ENCODE assay signal across 8 mouse cellular contexts in genomic region chr5:137746282-137746850, GRCm38 (mm10). TPM values are rescaled to one million over a fixed set of nuclear protein-coding genes. Genes with fewer than 3 reads are reported as not detected.
DNase-seq lines count a peak whose midpoint lies in the region; ATAC-seq lines count a peak whose summit lies in the region.

No protein-coding gene starts in this region.

- no peaks in the 10 kb centered on the region for H3K9me3 ChIP-seq in embryonic facial prominence, embryonic 13.5 days
- no peaks in the 10 kb centered on the region for H3K9me3 ChIP-seq in heart, embryonic 15.5 days (replicated peaks)

- peak overlapping the region; percentile 90 for H3K9ac ChIP-seq in embryonic facial prominence, embryonic 13.5 days
- peak overlapping the region; percentile 91 for H3K9ac ChIP-seq in heart, embryonic 15.5 days

- H3K27ac ChIP-seq in embryonic facial prominence, embryonic 13.5 days, result peak overlapping the region; percentile 98
- H3K27ac ChIP-seq in heart, embryonic 15.5 days, result peak overlapping the region; percentile 98

- peaks cover 13% of the 10 kb centered on the region for H3K36me3 ChIP-seq in embryonic facial prominence, embryonic 13.5 days
- H3K36me3 ChIP-seq in heart, embryonic 15.5 days, result no peaks in the 10 kb centered on the region

- ATAC-seq in embryonic facial prominence, embryonic 13.5 days (ENCODE audit: insufficient number of reproducible peaks, insufficient read depth, low FRiP score, low TSS enrichment, low read depth), result no peak
- peak; percentile 38 for ATAC-seq in heart, embryonic 15.5 days (replicated peaks; ENCODE audit: insufficient number of reproducible peaks, insufficient read depth, low FRiP score, low read depth)
- peak; percentile 28 for ATAC-seq in megakaryocyte-erythroid progenitor cell, adult 5-6 weeks (replicated peaks; ENCODE audit: low FRiP score, low TSS enrichment, poor library complexity, severe bottlenecking)

- no peaks in the 10 kb centered on the region for H3K27me3 ChIP-seq in embryonic facial prominence, embryonic 13.5 days
- no peaks in the 10 kb centered on the region for H3K27me3 ChIP-seq in heart, embryonic 15.5 days

- H3K4me3 ChIP-seq in embryonic facial prominence, embryonic 13.5 days, result peak overlapping the region; percentile 69
- H3K4me3 ChIP-seq in heart, embryonic 15.5 days, result peak overlapping the region; percentile 83

- under 1% methylated on average over 20 of the region's 20 CpGs for WGBS in embryonic facial prominence, embryonic 13.5 days
- whole genome bisulfite sequencing in heart, embryonic 15.5 days, result under 1% methylated on average over 20 of the region's 20 CpGs

- peaks cover 39% of the 10 kb centered on the region for H3K4me1 ChIP-seq in embryonic facial prominence, embryonic 13.5 days
- peaks cover 43% of the 10 kb centered on the region for H3K4me1 ChIP-seq in heart, embryonic 15.5 days (replicated peaks)

- DNase-seq in 416B (ENCODE audit: low read depth), result peak; percentile 81
- peak; percentile 77 for DNase-seq in Muller cell, postnatal 12 days (ENCODE audit: inconsistent ontology term)
- DNase-seq in kidney, postnatal 36 days, result peak; percentile 71 to 87
- DNase-seq in spleen, postnatal 4 days (ENCODE audit: low spot score in 2 of 2), result peak; percentile 82 to 90
- DNase-seq in left cerebral cortex, adult 8-10 months (ENCODE audit: low spot score in 2 of 2), result no peak

- H3K4me2 ChIP-seq in embryonic facial prominence, embryonic 13.5 days, result peak overlapping the region; percentile 99
- peak overlapping the region; percentile 98 for H3K4me2 ChIP-seq in heart, embryonic 15.5 days

RNA-seq across cellular contexts. Expression of gene Tsc22d4, which starts 0.8 kb away (rescaled TPM):
- 129 and 134 TPM in 2 replicates for polyA plus RNA-seq in embryonic facial prominence, embryonic 13.5 days (2015; fragmentation: Nextera tagmentation; extraction: Ambion mirVana)
- polyA plus RNA-seq in heart, embryonic 15.5 days (2015; fragmentation: Nextera tagmentation; extraction: Ambion mirVana), result 130 and 164 TPM in 2 replicates
- 45.4 and 55.2 TPM in 2 replicates for total RNA-seq in megakaryocyte-erythroid progenitor cell, adult 5-6 weeks (2014; fragmentation: Nextera tagmentation)
- total RNA-seq in megakaryocyte-erythroid progenitor cell, adult 5-6 weeks (2017), result 43.0 and 66.3 TPM in 2 replicates
- 100 to 1,000 TPM; 149 to 216 (median 162) TPM for total RNA-seq in left cerebral cortex, adult 8-10 months (2022)

RNA-seq across cellular contexts. Expression of gene Nyap1, which starts 5.0 kb away (rescaled TPM):
- polyA plus RNA-seq in embryonic facial prominence, embryonic 13.5 days (2015; fragmentation: Nextera tagmentation; extraction: Ambion mirVana), result 3.5 and 4.4 TPM in 2 replicates
- 1.2 and 1.6 TPM in 2 replicates for polyA plus RNA-seq in heart, embryonic 15.5 days (2015; fragmentation: Nextera tagmentation; extraction: Ambion mirVana)
- 0.57 TPM in 1 of 2 replicates, not detected in the other for total RNA-seq in megakaryocyte-erythroid progenitor cell, adult 5-6 weeks (2014; fragmentation: Nextera tagmentation)
- not detected in 2 replicates for total RNA-seq in megakaryocyte-erythroid progenitor cell, adult 5-6 weeks (2017)
- 10 to 100 TPM; 76.3 to 78.9 (median 77.7) TPM for total RNA-seq in left cerebral cortex, adult 8-10 months (2022)

RNA-seq across cellular contexts. Expression of gene Ppp1r35, which starts 32.3 kb away (rescaled TPM):
- polyA plus RNA-seq in embryonic facial prominence, embryonic 13.5 days (2015; fragmentation: Nextera tagmentation; extraction: Ambion mirVana), result 28.4 and 30.6 TPM in 2 replicates
- polyA plus RNA-seq in heart, embryonic 15.5 days (2015; fragmentation: Nextera tagmentation; extraction: Ambion mirVana), result 21.1 and 25.5 TPM in 2 replicates
- total RNA-seq in megakaryocyte-erythroid progenitor cell, adult 5-6 weeks (2014; fragmentation: Nextera tagmentation), result 40.6 and 60.7 TPM in 2 replicates
- 30.0 and 60.2 TPM in 2 replicates for total RNA-seq in megakaryocyte-erythroid progenitor cell, adult 5-6 weeks (2017)
- total RNA-seq in left cerebral cortex, adult 8-10 months (2022), result 10 to 100 TPM; 14.5 to 20.2 (median 15.9) TPM

RNA-seq across cellular contexts. Expression of gene Mepce, which starts 41.1 kb away (rescaled TPM):
- 14.2 and 14.7 TPM in 2 replicates for polyA plus RNA-seq in embryonic facial prominence, embryonic 13.5 days (2015; fragmentation: Nextera tagmentation; extraction: Ambion mirVana)
- 5.3 and 7.6 TPM in 2 replicates for polyA plus RNA-seq in heart, embryonic 15.5 days (2015; fragmentation: Nextera tagmentation; extraction: Ambion mirVana)
- total RNA-seq in megakaryocyte-erythroid progenitor cell, adult 5-6 weeks (2014; fragmentation: Nextera tagmentation), result 59.2 and 84.0 TPM in 2 replicates
- total RNA-seq in megakaryocyte-erythroid progenitor cell, adult 5-6 weeks (2017), result 22.0 and 26.7 TPM in 2 replicates
- 10 to 100 TPM; 42.8 to 57.8 (median 45.5) TPM for total RNA-seq in left cerebral cortex, adult 8-10 months (2022)

RNA-seq across cellular contexts. Expression of gene Zcwpw1, which starts 41.2 kb away (rescaled TPM):
- 36.1 and 39.7 TPM in 2 replicates for polyA plus RNA-seq in embryonic facial prominence, embryonic 13.5 days (2015; fragmentation: Nextera tagmentation; extraction: Ambion mirVana)
- polyA plus RNA-seq in heart, embryonic 15.5 days (2015; fragmentation: Nextera tagmentation; extraction: Ambion mirVana), result 7.8 and 11.4 TPM in 2 replicates
- total RNA-seq in megakaryocyte-erythroid progenitor cell, adult 5-6 weeks (2014; fragmentation: Nextera tagmentation), result 4.2 and 5.5 TPM in 2 replicates
- 7.8 and 18.7 TPM in 2 replicates for total RNA-seq in megakaryocyte-erythroid progenitor cell, adult 5-6 weeks (2017)
- 1 to 10 TPM; 5.9 to 8.7 (median 7.8) TPM for total RNA-seq in left cerebral cortex, adult 8-10 months (2022)

Comparison
In these comparisons a context has a peak if more than half of its experiments do, and no peak if none do; other contexts are left out.
1. DNase-seq: peak in 416B (single experiment), Muller cell, postnatal 12 days (single experiment), kidney, postnatal 36 days (2 of 2) and spleen, postnatal 4 days (2 of 2); none in left cerebral cortex, adult 8-10 months (0 of 2).
2. RNA of gene Nyap1, which starts 5.0 kb away (total RNA-seq): 76.3 to 78.9 TPM in left cerebral cortex, adult 8-10 months; 0.57 TPM in megakaryocyte-erythroid progenitor cell, adult 5-6 weeks; every median in the first group is over 10 times any median in the second.